Mouse (Mus musculus) stomach, embryonic 14.5 days (tissue): ENCODE measurements around the gene 2310011J03Rik. TPM values are rescaled to one million over a fixed set of nuclear protein-coding genes. Genes with fewer than 3 reads are reported as not detected.

Experiments
- ATAC-seq: fragments of 200-750 bp; cut with Nextera tagmentation; 2 replicates; pipeline ENCODE4 v1.8.0; 2017; ENCODE audit warnings: low read depth, moderate TSS enrichment; ENCODE audit not compliant: insufficient number of reproducible peaks, insufficient read depth, low FRiP score
- H3K27ac ChIP-seq: fragments of 300-500 bp; sonication (generic); 2 replicates; pipeline ENCODE4 v1.5.1; 2014; ENCODE audit warnings: mild to moderate bottlenecking, low read length, moderate library complexity, mixed read lengths
- H3K27me3 ChIP-seq: fragments of 300-500 bp; sonication (generic); 2 replicates; pipeline ENCODE4 v1.6.1; 2014; ENCODE audit warnings: low read length, control low read depth, mixed read lengths; ENCODE audit not compliant: control insufficient read depth, insufficient read depth
- H3K36me3 ChIP-seq: fragments of 300-500 bp; sonication (generic); 2 replicates; pipeline ENCODE4 v1.6.1; 2014; ENCODE audit warnings: mild to moderate bottlenecking, control low read depth, low read length, moderate library complexity, mixed read lengths; ENCODE audit not compliant: control insufficient read depth, insufficient read depth
- H3K4me1 ChIP-seq: fragments of 300-500 bp; sonication (generic); 2 replicates; pipeline ENCODE4 v1.6.1; 2014; ENCODE audit warnings: low read length, control low read depth, mixed read lengths; ENCODE audit not compliant: control insufficient read depth, insufficient read depth
- H3K4me2 ChIP-seq: fragments of 300-500 bp; sonication (generic); replicated peaks from 2 replicates; pipeline ENCODE4 v1.6.1; 2014; ENCODE audit warnings: low read depth, low read length, control low read depth
- H3K4me3 ChIP-seq: fragments of 300-500 bp; sonication (generic); 2 replicates; pipeline ENCODE4 v1.5.1; 2014; ENCODE audit warnings: low read depth, low read length, control low read depth
- H3K9ac ChIP-seq: fragments of 300-500 bp; sonication (generic); replicated peaks from 2 replicates; pipeline ENCODE4 v1.6.1; 2014; ENCODE audit warnings: low read depth, mild to moderate bottlenecking, control low read depth, low read length, moderate library complexity, mixed read lengths
- H3K9me3 ChIP-seq: fragments of 300-500 bp; sonication (generic); 2 replicates; pipeline ENCODE4 v1.6.1; 2016; ENCODE audit warnings: low read depth, low read length, control low read depth; ENCODE audit not compliant: control insufficient read depth
- WGBS: fragments of 180-500 bp; shearing (Covaris S2); extraction: QIAGEN DNeasy Blood & Tissue Kit; methylation state at CpG from one replicate; pipeline ENCODE4 v1.1.7; 2014; 5-methylcytosine and 5-hydroxymethylcytosine counted together
- polyA plus RNA-seq: library from polyadenylated mRNA; unstranded; fragments of >200 nt; fragmentation: Nextera tagmentation; extraction: Ambion mirVana; gene quantifications from 2 replicates; pipeline ENCODE4 v1.2.1, GENCODE M21; 2014

2310011J03Rik gene
- polyA plus RNA-seq, 1 experiment from 2014 or later: 39.6 TPM

DNA sequence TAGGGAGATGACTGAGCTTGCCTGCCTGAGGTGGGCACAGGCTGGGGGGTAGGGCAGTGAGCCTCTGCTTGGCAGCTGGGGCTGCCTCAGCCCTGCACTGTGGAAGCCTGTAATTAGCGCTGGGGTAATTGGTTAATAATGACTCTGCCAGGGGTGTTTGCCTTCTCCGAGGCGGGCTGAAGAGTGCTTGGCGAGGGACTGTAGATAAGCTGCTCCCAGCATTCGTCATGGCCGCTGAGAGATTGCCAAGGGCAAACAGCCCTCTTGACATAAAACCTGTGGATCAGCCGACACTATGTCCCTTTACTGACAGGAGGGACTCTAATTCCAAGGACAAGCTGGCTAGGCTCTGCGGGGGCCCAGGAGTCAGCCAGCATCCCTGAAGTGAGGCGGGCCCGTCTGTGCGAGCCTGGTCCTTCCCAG is 4.0 kb downstream of the 2310011J03Rik start:
- no peaks in the 10 kb centered on the region for H3K36me3 ChIP-seq
- H3K9ac ChIP-seq: no peak overlapping the region
- no peak overlapping the region for H3K4me3 ChIP-seq
- H3K9me3 ChIP-seq: no peaks in the 10 kb centered on the region
- peaks cover 49% of the 10 kb centered on the region for H3K27me3 ChIP-seq
- no peak for ATAC-seq
- 36% methylated on average over 11 of the region's 11 CpGs for WGBS
- no peak overlapping the region for H3K4me2 ChIP-seq
- no peak overlapping the region for H3K27ac ChIP-seq
- peaks cover 19% of the 10 kb centered on the region for H3K4me1 ChIP-seq

DNA sequence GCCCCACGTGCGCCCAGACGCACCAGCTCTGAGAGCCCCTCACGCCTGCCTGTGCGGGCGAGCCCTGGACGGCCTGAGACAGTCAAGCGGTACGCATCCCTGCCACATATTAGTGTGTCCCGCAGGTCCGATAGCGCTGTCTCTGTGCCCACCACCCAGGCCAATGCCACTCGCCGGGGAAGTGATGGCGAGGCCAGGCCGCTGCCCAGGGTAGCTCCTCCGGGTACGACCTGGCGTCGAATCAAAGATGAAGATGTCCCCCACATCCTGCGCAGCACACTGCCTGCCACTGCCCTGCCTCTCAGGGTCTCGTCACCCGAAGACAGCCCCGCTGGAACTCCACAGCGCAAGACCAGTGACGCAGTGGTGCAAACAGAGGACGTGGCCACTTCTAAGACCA is 5.0 kb downstream of the 2310011J03Rik start:
- ATAC-seq: no peak
- WGBS: 45% methylated on average over 27 of the region's 27 CpGs
- Histone ChIP-seq H3K36me3 (no peaks in the 10 kb centered on the region), H3K4me2 (no peak overlapping the region; the same call in 1 of the 2 replicates), H3K9me3 (no peaks in the 10 kb centered on the region), H3K27me3 (peaks cover 57% of the 10 kb centered on the region), H3K9ac (no peak overlapping the region), H3K27ac (no peak overlapping the region), H3K4me1 (peaks cover 19% of the 10 kb centered on the region), H3K4me3 (no peak overlapping the region)

DNA sequence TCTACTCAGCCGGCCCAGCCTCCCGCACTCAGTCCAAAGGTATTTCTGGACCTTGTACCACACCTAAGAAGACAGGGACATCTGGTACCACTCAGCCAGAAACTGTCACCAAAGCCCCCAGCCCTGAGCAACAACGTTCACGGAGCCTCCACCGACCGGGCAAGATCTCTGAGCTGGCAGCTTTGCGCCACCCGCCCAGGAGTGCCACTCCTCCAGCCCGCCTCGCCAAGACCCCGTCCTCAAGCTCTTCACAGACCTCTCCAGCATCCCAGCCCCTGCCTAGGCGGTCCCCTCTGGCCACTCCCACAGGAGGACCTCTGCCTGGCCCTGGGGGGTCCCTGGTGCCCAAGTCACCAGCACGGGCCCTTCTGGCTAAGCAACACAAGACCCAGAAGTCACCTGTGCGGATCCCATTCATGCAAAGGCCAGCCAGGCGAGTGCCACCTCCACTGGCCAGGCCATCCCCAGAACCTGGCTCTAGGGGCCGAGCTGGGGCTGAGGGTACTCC is 5.8 kb downstream of the 2310011J03Rik start:
- Histone ChIP-seq H3K27me3 (peaks cover 57% of the 10 kb centered on the region), H3K9me3 (no peaks in the 10 kb centered on the region), H3K36me3 (no peaks in the 10 kb centered on the region), H3K27ac (no peak overlapping the region), H3K9ac (no peak overlapping the region), H3K4me1 (peaks cover 17% of the 10 kb centered on the region), H3K4me3 (no peak overlapping the region), H3K4me2 (no peak overlapping the region)
- WGBS: 52% methylated on average over 16 of the region's 16 CpGs
- no peak for ATAC-seq

DNA sequence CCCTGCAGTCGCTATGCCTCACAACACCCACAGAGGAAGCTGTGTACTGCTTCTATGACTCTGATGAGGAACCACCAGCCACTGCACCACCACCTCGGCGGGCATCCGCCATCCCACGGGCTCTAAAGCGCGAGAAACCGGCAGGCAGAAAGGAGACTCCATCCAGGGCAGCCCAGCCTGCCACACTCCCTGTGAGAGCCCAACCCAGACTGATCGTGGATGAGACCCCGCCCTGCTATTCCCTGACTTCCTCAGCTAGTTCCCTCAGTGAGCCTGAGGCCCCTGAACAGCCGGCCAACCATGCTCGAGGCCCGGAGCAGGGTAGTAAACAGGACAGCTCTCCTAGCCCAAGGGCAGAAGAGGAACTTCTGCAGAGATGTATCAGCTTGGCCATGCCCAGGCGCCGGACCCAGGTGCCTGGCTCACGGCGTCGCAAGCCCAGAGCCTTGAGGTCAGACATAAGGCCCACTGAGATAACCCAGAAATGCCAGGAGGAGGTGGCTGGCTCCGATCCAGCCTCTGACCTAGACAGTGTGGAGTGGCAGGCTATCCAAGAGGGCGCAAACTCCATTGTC is 6.6 kb downstream of the 2310011J03Rik start:
- no peaks in the 10 kb centered on the region for H3K9me3 ChIP-seq
- H3K4me3 ChIP-seq: no peak overlapping the region
- peaks cover 12% of the 10 kb centered on the region for H3K4me1 ChIP-seq
- H3K36me3 ChIP-seq: no peaks in the 10 kb centered on the region
- peaks cover 57% of the 10 kb centered on the region for H3K27me3 ChIP-seq
- H3K9ac ChIP-seq: 0 out of 2 replicates have a peak overlapping the region, but pooled peaks have one; percentile 4
- H3K4me2 ChIP-seq: 0 out of 2 replicates have a peak overlapping the region, but pooled peaks have one; percentile 10
- WGBS: 41% methylated on average over 20 of the region's 20 CpGs
- H3K27ac ChIP-seq: no peak overlapping the region
- ATAC-seq: no peak

DNA sequence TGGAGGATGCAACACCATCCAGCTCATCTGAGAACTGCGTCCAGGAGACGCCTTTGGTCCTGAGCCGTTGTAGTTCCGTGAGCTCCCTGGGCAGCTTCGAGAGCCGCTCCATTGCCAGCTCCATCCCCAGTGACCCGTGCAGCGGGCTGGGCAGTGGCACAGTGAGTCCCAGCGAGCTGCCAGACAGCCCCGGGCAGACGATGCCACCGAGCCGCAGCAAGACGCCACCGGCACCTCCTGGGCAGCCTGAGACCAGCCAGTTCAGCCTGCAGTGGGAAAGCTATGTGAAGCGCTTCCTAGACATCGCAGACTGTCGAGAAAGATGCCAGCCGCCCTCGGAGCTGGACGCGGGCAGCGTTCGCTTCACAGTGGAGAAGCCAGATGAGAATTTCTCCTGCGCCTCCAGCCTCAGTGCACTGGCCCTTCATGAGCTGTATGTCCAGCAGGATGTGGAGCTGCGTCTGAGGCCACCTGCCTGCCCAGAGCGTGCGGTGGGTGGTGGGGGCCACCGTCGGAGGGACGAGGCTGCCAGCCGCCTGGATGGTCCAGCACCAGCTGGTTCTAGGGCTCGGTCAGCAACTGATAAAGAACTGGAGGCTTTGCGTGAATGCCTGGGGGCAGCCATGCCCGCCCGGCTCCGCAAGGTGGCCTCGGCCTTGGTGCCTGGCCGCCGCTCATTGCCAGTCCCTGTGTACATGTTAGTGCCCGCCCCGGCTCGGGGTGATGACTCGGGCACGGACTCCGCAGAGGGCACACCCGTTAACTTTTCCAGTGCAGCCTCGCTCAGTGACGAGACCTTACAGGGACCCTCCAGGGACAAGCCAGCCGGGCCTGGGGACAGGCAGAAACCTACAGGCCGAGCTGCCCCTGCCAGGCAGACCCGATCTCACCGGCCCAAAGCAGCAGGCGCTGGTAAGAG is 7.5 kb downstream of the 2310011J03Rik start:
- Histone ChIP-seq H3K9me3 (no peaks in the 10 kb centered on the region), H3K4me3 (no peak overlapping the region), H3K27me3 (peaks cover 57% of the 10 kb centered on the region), H3K9ac (no peak overlapping the region), H3K4me2 (no peak overlapping the region), H3K27ac (no peak overlapping the region), H3K36me3 (no peaks in the 10 kb centered on the region), H3K4me1 (peaks cover 12% of the 10 kb centered on the region)
- WGBS: 62% methylated on average over 54 of the region's 54 CpGs
- no peak for ATAC-seq

DNA sequence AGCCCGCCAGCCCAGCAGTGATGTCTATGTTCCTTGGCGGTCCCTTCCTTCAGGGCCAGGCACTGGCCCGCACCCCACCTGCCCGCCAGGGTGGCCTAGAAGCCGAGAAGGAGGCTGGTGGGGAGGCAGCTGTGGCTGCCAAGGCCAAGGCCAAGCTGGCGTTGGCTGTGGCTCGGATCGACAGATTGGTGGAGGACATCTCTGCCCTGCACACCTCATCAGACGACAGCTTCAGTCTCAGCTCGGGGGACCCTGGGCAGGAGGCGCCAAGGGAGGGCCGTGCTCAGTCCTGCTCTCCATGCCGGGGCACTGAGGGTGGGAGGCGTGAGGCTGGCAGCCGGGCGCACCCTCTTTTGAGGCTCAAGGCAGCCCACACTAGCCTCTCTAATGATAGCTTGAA is 8.8 kb downstream of the 2310011J03Rik start:
- H3K27me3 ChIP-seq: peaks cover 51% of the 10 kb centered on the region
- no peak overlapping the region for H3K27ac ChIP-seq
- no peaks in the 10 kb centered on the region for H3K36me3 ChIP-seq
- peaks cover 12% of the 10 kb centered on the region for H3K4me1 ChIP-seq
- 79% methylated on average over 16 of the region's 16 CpGs for WGBS
- no peak for ATAC-seq
- no peaks in the 10 kb centered on the region for H3K9me3 ChIP-seq
- H3K9ac ChIP-seq: no peak overlapping the region
- no peak overlapping the region for H3K4me2 ChIP-seq
- H3K4me3 ChIP-seq: no peak overlapping the region

DNA sequence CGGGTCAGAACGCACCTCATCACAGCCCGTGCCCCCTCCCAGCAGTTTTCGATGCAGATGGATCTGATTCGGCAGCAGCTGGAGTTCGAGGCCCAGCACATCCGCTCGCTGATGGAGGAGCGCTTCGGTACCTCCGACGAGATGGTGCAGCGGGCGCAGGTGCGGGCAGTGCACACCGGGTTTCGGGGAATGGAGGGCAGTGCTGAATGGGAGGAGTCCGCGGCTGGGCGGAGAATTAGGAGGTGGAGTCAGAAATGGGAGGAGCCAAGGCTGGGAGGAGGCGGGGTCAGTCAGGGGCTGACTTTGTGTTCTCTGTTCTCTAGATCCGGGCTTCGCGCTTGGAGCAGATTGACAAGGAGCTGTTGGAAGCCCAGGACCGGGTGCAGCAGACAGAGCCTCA is 15.5 kb downstream of the 2310011J03Rik start:
- Histone ChIP-seq H3K9me3 (no peaks in the 10 kb centered on the region), H3K4me1 (peaks cover 8% of the 10 kb centered on the region; the same call in 1 of the 2 replicates), H3K27ac (no peak overlapping the region), H3K27me3 (peaks cover 27% of the 10 kb centered on the region), H3K9ac (no peak overlapping the region), H3K4me2 (no peak overlapping the region), H3K4me3 (no peak overlapping the region), H3K36me3 (no peaks in the 10 kb centered on the region)
- ATAC-seq: peak; percentile 24; the same call in 1 of the 2 replicates
- 9% methylated on average over 25 of the region's 25 CpGs for WGBS

DNA sequence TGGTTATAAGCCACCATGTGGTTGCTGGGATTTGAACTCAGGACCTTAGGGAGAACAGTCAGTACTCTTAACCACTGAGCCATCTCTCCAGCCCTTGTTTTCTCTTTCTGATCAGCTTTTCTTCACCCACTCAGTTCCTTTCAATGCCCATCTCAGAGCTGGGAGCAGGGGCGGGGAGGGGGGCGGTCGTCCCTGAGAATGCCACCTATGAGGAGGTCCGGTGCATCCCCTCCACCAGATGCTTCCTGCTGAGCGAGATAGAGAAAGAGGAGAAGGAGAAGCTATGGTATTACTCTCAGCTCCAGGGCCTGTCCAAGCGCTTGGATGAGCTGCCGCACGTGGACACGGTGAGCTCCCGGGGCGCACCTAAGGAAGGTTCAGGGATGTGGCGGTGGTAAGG is 15.9 kb downstream of the 2310011J03Rik start:
- Histone ChIP-seq H3K9me3 (no peaks in the 10 kb centered on the region), H3K4me1 (peaks cover 8% of the 10 kb centered on the region; the same call in 1 of the 2 replicates), H3K4me3 (no peak overlapping the region), H3K27ac (no peak overlapping the region), H3K9ac (no peak overlapping the region), H3K4me2 (no peak overlapping the region), H3K27me3 (peaks cover 31% of the 10 kb centered on the region), H3K36me3 (no peaks in the 10 kb centered on the region)
- no peak for ATAC-seq
- 25% methylated on average over 12 of the region's 12 CpGs for WGBS
